Mouse (Mus musculus) bone marrow, adult 2 months (tissue): ENCODE results near the gene Gm6482.
"Not testable (repeated sequence)": the region's sequence is repeated elsewhere in the genome, so short reads cannot be mapped to it uniquely, and the experiment has no call there.

Source experiments
- CTCF ChIP-seq: fragments of 200-500 bp; IDR thresholded peaks from 2 replicates; pipeline ENCODE4 v1.5.1; 2011; ENCODE audit warnings: low read length, control low read depth; ENCODE audit not compliant: control insufficient read depth, insufficient read depth
- POLR2A ChIP-seq: fragments of 200-500 bp; IDR thresholded peaks from 2 replicates; pipeline ENCODE4 v1.6.1; 2011; ENCODE audit warnings: low read depth, mild to moderate bottlenecking, control low read depth, low read length, borderline replicate concordance; ENCODE audit not compliant: control insufficient read depth

GRCm38 (mm10) chr14:41424694-41425093, 16.6 kb upstream of the Gm6482 start:
- not testable (repeated sequence) for TF ChIP-seq POLR2A, CTCF
